Mouse (Mus musculus) bone marrow, adult 2 months (tissue): ENCODE measurements around the gene Wdr34. TPM values are rescaled to one million over a fixed set of nuclear protein-coding genes. Genes with fewer than 3 reads are reported as not detected.
A peak's percentile ranks its signal among the peaks of the same experiment; 100 is the strongest.

Source experiments
- H3K27ac ChIP-seq: fragments of 200-500 bp; 2 replicates; pipeline ENCODE4 v1.5.1; 2012; ENCODE audit warnings: low read depth, mild to moderate bottlenecking, control low read depth, inconsistent platforms, low read length; ENCODE audit not compliant: control insufficient read depth, poor library complexity, insufficient read depth
- H3K4me1 ChIP-seq: fragments of 200-500 bp; 2 replicates; pipeline ENCODE4 v1.6.1; 2011; ENCODE audit warnings: low read length; ENCODE audit not compliant: control insufficient read depth, insufficient read depth
- H3K4me3 ChIP-seq: fragments of 200-500 bp; replicated peaks from 2 replicates; pipeline ENCODE3; 2011; ENCODE audit warnings: mild to moderate bottlenecking, low read depth, low read length, control low read depth; ENCODE audit not compliant: control insufficient read depth
- CTCF ChIP-seq: fragments of 200-500 bp; IDR thresholded peaks from 2 replicates; pipeline ENCODE4 v1.5.1; 2011; ENCODE audit warnings: low read length, control low read depth; ENCODE audit not compliant: control insufficient read depth, insufficient read depth
- POLR2A ChIP-seq: fragments of 200-500 bp; IDR thresholded peaks from 2 replicates; pipeline ENCODE4 v1.6.1; 2011; ENCODE audit warnings: low read depth, mild to moderate bottlenecking, control low read depth, low read length, borderline replicate concordance; ENCODE audit not compliant: control insufficient read depth
- WGBS: fragments of 180-500 bp; shearing (Covaris S2); methylation state at CpG from one replicate; pipeline ENCODE4 v1.1.7; 2018; 5-methylcytosine and 5-hydroxymethylcytosine counted together
- polyA plus RNA-seq: library from polyadenylated mRNA; stranded (reverse); fragments of >200 nt; gene quantifications from 2 replicates; pipeline ENCODE4 v1.2.4, GENCODE M21; 2011; ENCODE audit warnings: low replicate concordance; ENCODE audit not compliant: missing spikeins, insufficient read depth, insufficient read length

Wdr34 gene
- polyA plus RNA-seq, 1 experiment: 5.7 TPM

DNA sequence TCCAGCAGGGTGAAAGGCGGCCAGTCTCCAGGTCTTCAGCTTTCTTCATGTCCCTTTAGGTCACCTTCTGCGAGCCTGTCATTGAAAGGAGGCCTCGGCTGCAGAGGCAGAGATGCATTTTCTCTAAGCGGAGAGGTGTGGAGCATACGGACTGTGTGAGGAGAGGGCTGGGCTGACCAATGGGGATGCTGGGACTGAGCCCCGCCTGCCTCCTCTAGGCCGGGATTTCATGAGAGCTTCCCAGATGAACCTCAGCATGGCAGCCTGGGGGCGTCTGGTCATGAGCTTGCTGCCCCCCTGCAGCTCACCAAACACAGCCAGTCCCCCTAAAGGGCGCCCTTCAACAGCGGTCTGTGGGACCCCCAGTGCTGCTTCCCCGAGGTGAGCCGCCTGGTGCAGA lies 36.0 kb upstream of the Wdr34 start:
- H3K27ac ChIP-seq: no peak overlapping the region; the same call in 1 of the 2 replicates
- 88% methylated on average over 12 of the region's 12 CpGs for WGBS
- H3K4me3 ChIP-seq: no peak overlapping the region
- peaks cover 1% of the 10 kb centered on the region; the same call in 1 of the 2 replicates for H3K4me1 ChIP-seq
- TF ChIP-seq POLR2A: no peak

GRCm38 (mm10) chr2:30084113-30084512 lies 35.4 kb upstream of the Wdr34 start:
- TF ChIP-seq POLR2A: no peak
- no peak for TF ChIP-seq CTCF
- 53% methylated on average over 5 of the region's 5 CpGs for WGBS
- Histone ChIP-seq H3K4me3 (no peak overlapping the region), H3K27ac (peak overlapping the region; percentile 23; the same call in 1 of the 2 replicates), H3K4me1 (peaks cover 1% of the 10 kb centered on the region; the same call in 1 of the 2 replicates)

DNA sequence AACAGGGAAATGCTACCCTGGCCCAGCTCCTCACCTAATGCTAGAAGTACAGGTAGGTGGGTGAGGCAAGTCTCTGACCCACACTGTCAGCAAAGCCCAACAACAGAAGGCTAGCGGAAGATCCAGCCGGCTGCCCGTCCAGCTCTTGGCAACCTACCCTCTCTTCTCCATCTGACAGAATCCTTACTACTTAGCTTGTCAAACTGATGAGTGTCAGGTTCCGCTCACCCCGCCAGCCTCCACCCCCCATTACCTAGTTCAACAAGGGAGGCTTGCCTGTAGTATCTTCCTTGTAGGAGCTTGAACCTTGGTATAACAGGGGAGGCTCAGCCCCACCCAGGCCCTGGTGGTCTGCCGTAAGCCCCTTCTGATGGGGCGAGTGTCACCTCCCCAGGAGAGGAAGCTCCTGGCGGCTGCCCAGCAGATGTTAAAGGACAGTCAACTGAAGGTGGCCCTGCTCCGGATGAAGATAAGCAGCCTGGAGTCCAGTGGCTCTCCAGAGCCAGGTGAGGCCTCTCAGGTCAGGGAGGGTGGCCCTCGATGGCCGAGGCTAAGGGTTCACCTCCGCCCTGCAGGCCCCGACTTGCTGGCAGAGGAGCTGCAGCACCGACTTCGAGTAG lies 31.6 kb upstream of the Wdr34 start:
- no peak for TF ChIP-seq CTCF
- TF ChIP-seq POLR2A: no peak
- no peak overlapping the region for H3K27ac ChIP-seq
- WGBS: 89% methylated on average over 15 of the region's 15 CpGs

GRCm38 (mm10) chr2:30078760-30079159 lies 30.1 kb upstream of the Wdr34 start:
- Histone ChIP-seq H3K4me3 (no peak overlapping the region), H3K27ac (no peak overlapping the region), H3K4me1 (peaks cover 1% of the 10 kb centered on the region; the same call in 1 of the 2 replicates)
- WGBS: 78% methylated on average over 4 of the region's 4 CpGs
- TF ChIP-seq CTCF (no peak), POLR2A (no peak)

More for the DNA sequence above, 31.6 kb upstream of the Wdr34 start:
- Histone ChIP-seq H3K4me3 (no peak overlapping the region), H3K4me1 (peaks cover 1% of the 10 kb centered on the region; the same call in 1 of the 2 replicates)

- Histone ChIP-seq H3K27ac (no peak overlapping the region), H3K4me3 (no peak overlapping the region)
Measured at GRCm38 (mm10) chr2:30078349-30078712, 29.6 kb upstream of the Wdr34 start.

GRCm38 (mm10) chr2:30077502-30078348 lies 29.0 kb upstream of the Wdr34 start, which contains the start of gene Pkn3:
Pkn3 (plus strand) TSS chr2:30077684.
- H3K27ac ChIP-seq: peak within 1 kb of the TSS; percentile 62
- no peaks in the 10 kb centered on the region for H3K4me1 ChIP-seq
- peak within 1 kb of the TSS; percentile 80 for H3K4me3 ChIP-seq
- TF ChIP-seq POLR2A (peak; percentile 16; the same call in 1 of the 2 replicates), CTCF (peak; percentile 90)
- under 1% methylated on average over 53 of the region's 53 CpGs for WGBS

More at GRCm38 (mm10) chr2:30078349-30078712, 29.6 kb upstream of the Wdr34 start:
- 9% methylated on average over 10 of the region's 10 CpGs for WGBS
- no peaks in the 10 kb centered on the region for H3K4me1 ChIP-seq
- no peak for TF ChIP-seq CTCF
- TF ChIP-seq POLR2A: no peak

GRCm38 (mm10) chr2:30076959-30077358 lies 28.3 kb upstream of the Wdr34 start:
- no peaks in the 10 kb centered on the region for H3K4me1 ChIP-seq
- WGBS: 53% methylated on average over 6 of the region's 6 CpGs
- no peak overlapping the region; the same call in 1 of the 2 replicates for H3K27ac ChIP-seq
- no peak overlapping the region for H3K4me3 ChIP-seq
- no peak for TF ChIP-seq POLR2A
- no peak for TF ChIP-seq CTCF

- Histone ChIP-seq H3K4me3 (no peak overlapping the region), H3K27ac (no peak overlapping the region), H3K4me1 (no peaks in the 10 kb centered on the region)
- TF ChIP-seq POLR2A: no peak
- no peak for TF ChIP-seq CTCF
- 90% methylated on average over 9 of the region's 9 CpGs for WGBS
Measured at GRCm38 (mm10) chr2:30076439-30076838, 27.8 kb upstream of the Wdr34 start.
